Mouse (Mus musculus) liver, adult 2 months (tissue): ENCODE data around the gene Aip. TPM values are rescaled to one million over a fixed set of nuclear protein-coding genes. Genes with fewer than 3 reads are reported as not detected.
A peak's percentile ranks its signal among the peaks of the same experiment; 100 is the strongest.
"Not testable (repeated sequence)": the region's sequence is repeated elsewhere in the genome, so short reads cannot be mapped to it uniquely, and the experiment has no call there.

Experiments used
- DNase-seq: peaks from one replicate; pipeline ENCODE4 v3.0.0-alpha.2; 2011; ENCODE audit warnings: low read depth, low spot score; ENCODE audit errors: extremely low read depth
- H3K27ac ChIP-seq: fragments of 200-500 bp; replicated peaks from 2 replicates; pipeline ENCODE4 v1.5.1; 2012; ENCODE audit warnings: low read depth, mild to moderate bottlenecking, control low read depth, inconsistent platforms, low read length; ENCODE audit not compliant: insufficient read depth
- H3K27me3 ChIP-seq: fragments of 200-500 bp; 2 replicates; pipeline ENCODE4 v1.6.1; 2012; ENCODE audit warnings: mild to moderate bottlenecking, moderate library complexity, low read length, inconsistent platforms; ENCODE audit not compliant: control insufficient read depth, insufficient read depth
- H3K36me3 ChIP-seq: fragments of 200-500 bp; 2 replicates; pipeline ENCODE4 v1.6.1; 2012; ENCODE audit warnings: low read length, inconsistent platforms; ENCODE audit not compliant: control insufficient read depth, insufficient read depth
- H3K4me1 ChIP-seq: fragments of 200-500 bp; 2 replicates; pipeline ENCODE4 v1.6.1; 2011; ENCODE audit warnings: low read length; ENCODE audit not compliant: control insufficient read depth, insufficient read depth
- H3K4me3 ChIP-seq: fragments of 200-500 bp; 2 replicates; pipeline ENCODE4 v1.5.1; 2011; ENCODE audit warnings: low read depth, mild to moderate bottlenecking, control low read depth, low read length, moderate library complexity; ENCODE audit not compliant: insufficient read depth
- H3K79me2 ChIP-seq: fragments of 200-500 bp; 2 replicates; pipeline ENCODE4 v1.6.1; 2012; ENCODE audit warnings: inconsistent platforms, mild to moderate bottlenecking, low read length, moderate library complexity; ENCODE audit not compliant: control insufficient read depth, insufficient read depth
- H3K9ac ChIP-seq: fragments of 200-500 bp; 2 replicates; pipeline ENCODE4 v1.6.1; 2012; ENCODE audit warnings: low read depth, mild to moderate bottlenecking, control low read depth, inconsistent platforms, low read length
- CTCF ChIP-seq: fragments of 200-500 bp; IDR thresholded peaks from 2 replicates; pipeline ENCODE4 v1.5.1; 2011; ENCODE audit warnings: low read depth, low read length, control low read depth
- POLR2A ChIP-seq: fragments of 200-500 bp; IDR thresholded peaks from 2 replicates; pipeline ENCODE4 v1.6.1; 2011; ENCODE audit warnings: low read length, control low read depth; ENCODE audit not compliant: insufficient read depth; ENCODE audit errors: extremely low read depth
- WGBS: fragments of 180-500 bp; shearing (Covaris S2); methylation state at CpG from one replicate; pipeline ENCODE4 v1.1.7; 2018; 5-methylcytosine and 5-hydroxymethylcytosine counted together
- polyA plus RNA-seq: library from polyadenylated mRNA; depleted of rRNA; stranded (reverse); fragments of >200 nt; gene quantifications from 2 replicates; pipeline ENCODE4 v1.2.3, GENCODE M21; 2012
- total RNA-seq: library from RNA; depleted of rRNA; stranded (reverse); fragments of >200 nt; gene quantifications from 2 replicates; pipeline ENCODE4 v1.2.3, GENCODE M21; 2014

Gene Aip
- total and polyA plus RNA-seq, 2 experiments, result 16.5 to 30.0 TPM

DNA sequence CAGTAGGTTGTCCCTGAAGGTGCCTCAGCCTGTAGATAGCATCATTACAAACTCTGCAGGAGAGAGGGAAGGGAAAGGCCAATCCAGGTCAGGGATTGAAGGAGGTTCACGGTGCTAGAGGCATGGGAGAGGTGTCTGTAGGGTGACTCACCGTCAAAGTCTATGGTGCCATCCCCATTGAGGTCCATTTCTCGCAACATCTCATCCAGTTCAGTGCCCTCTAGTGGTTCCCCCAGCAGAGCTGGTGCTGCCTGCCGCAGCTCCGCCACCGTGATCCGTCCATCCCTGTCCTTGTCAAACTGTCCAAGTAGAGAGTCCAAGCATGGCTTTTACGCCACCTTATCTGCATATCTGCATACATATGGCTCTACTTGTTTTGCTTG lies 10.3 kb upstream of the Aip start:
- H3K4me3 ChIP-seq, H3K9ac ChIP-seq, H3K4me1 ChIP-seq, H3K36me3 ChIP-seq, H3K79me2 ChIP-seq, DNase-seq, H3K27me3 ChIP-seq: not testable (repeated sequence)
- 25% methylated on average over 8 of the region's 8 CpGs for WGBS
- H3K27ac ChIP-seq, result peak overlapping the region; percentile 47
- peak; percentile 37; the same call in 1 of the 2 replicates for TF ChIP-seq CTCF

DNA sequence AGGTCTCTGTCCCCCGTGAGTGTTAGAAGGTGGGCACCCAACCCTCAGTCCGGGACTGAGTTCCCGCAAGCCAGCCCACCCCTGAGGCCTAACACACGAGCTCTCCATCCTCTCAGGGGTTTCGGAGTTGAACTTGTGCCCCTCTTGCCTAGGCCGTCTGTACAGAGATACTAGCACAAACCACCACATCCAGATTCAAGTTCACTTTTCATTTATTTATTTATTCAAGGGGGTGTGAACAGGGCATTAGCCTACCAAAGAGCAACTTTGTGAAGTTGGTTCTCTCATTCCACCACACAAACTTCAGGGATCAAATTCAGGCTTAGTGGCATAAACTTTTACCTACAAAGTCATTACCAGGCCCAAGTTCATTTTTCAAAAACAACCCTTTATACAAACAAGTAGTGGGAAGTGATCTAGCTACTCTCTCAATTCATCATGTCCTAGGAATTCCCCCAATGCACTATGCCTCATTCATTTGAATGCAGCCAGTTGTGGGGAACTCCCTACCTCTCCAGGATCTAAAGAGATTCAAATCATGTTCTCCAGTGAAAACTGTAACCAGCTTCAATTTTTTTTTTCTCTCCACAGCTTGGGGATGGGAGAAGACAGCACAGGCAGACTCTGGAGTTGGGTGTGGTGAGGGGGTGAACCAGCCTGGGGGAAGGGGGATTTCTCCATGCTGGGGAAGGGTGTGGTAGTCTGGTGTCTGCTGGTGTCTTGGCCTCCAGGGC lies 9.7 kb upstream of the Aip start:
- not testable (repeated sequence) for H3K9ac ChIP-seq, H3K79me2 ChIP-seq, H3K27me3 ChIP-seq, H3K4me3 ChIP-seq, H3K36me3 ChIP-seq, H3K4me1 ChIP-seq
- H3K27ac ChIP-seq, result peak overlapping the region; percentile 79
- WGBS, result 68% methylated on average over 6 of the region's 6 CpGs
- peak; percentile 71 for DNase-seq

DNA sequence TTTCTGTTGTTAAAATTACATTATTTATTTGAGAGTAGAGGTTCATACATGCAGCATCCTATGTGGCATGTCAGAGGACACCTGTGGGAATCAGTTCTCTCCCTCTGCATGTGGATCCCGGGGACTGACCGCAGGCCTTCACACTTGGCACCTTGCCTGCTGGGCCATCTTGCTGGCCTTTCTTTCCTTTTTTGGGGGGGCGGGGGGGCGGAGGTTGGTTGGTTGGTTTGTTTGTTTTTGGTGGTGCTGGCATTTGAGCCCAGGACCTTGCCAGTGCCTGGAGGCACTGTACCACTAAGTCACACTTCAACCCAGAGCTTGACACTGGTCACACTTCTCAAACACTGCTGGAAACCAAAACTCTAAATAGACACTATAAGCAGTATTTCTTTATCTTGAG lies 8.7 kb upstream of the Aip start:
- no peak overlapping the region for H3K4me3 ChIP-seq
- WGBS, result 28% methylated on average over 4 of the region's 4 CpGs
- peak overlapping the region; percentile 79 for H3K27ac ChIP-seq
- no peaks in the 10 kb centered on the region for H3K79me2 ChIP-seq
- TF ChIP-seq CTCF (no peak), POLR2A (no peak)
- H3K9ac ChIP-seq, result no peak overlapping the region
- no peaks in the 10 kb centered on the region; the same call in 1 of the 2 replicates for H3K36me3 ChIP-seq
- peak; percentile 60 for DNase-seq
- no peaks in the 10 kb centered on the region for H3K27me3 ChIP-seq
- H3K4me1 ChIP-seq, result peaks cover 9% of the 10 kb centered on the region

DNA sequence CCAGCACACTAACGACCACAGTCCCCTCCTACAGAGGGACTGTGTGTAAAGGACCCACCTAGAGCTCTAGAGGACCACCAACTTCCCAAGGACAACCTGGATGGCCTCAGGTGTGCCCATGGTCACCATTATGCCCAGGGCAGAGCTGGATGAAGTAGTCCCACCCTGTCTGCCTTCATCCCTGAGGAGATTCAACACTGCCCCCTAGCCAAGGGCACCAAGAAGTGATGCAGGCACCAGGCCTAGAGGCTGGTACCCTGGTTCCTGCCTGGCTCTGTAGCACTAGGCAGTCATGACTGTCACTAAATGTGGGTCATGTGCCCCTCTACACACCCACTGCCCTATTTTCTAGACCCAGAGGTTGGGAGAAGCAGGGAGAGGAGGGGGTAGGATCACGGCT lies 6.1 kb upstream of the Aip start:
- no peaks in the 10 kb centered on the region for H3K79me2 ChIP-seq
- H3K4me3 ChIP-seq, result no peak overlapping the region
- no peak for DNase-seq
- TF ChIP-seq POLR2A, result no peak
- no peaks in the 10 kb centered on the region for H3K27me3 ChIP-seq
- 95% methylated on average over 2 of the region's 2 CpGs for WGBS
- no peaks in the 10 kb centered on the region; the same call in 1 of the 2 replicates for H3K36me3 ChIP-seq
- no peak overlapping the region for H3K9ac ChIP-seq
- peaks cover 10% of the 10 kb centered on the region for H3K4me1 ChIP-seq
- H3K27ac ChIP-seq, result no peak overlapping the region

DNA sequence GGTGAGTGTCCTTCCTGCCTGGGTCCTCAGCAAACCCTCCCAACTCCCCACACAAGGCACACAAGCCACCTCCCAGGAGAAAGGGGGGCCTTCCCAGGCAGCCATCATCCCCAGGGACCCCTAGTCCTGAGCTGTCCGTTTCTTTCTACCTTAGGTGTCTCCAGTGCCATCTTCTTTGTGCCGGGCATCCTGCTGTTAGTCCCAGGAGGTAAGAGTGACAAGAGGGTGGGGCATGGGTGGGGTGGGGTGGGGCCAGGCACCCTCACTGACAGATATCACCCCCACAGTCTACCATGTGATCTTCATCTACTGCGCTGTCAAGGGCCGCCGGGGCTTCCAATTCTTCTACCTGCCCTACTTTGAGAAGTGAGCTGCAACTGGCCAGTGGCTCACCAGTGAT lies 5.4 kb upstream of the Aip start:
- peaks cover 13% of the 10 kb centered on the region for H3K4me1 ChIP-seq

DNA sequence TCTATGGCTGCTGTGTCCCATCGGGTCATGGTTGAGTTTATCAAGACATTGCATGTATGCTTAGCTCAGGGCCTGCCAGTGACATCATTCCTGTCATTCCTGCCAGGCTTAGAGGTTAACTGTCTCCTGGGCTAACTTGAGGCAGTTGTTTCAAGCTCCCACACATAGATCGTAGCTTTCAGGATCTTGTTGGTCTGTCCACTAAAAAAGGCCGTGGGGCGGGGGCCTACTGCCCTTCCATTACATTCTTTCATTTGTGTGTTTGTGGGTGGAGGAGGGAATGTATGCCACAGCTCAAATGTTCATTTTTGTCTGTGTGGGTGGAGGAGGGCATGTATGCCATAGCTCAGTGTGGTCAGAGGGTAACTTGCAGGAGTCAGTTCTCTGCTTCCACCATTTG lies 4.4 kb upstream of the Aip start:
- no peak for DNase-seq
- H3K27me3 ChIP-seq, result no peaks in the 10 kb centered on the region
- peaks cover 8% of the 10 kb centered on the region; the same call in 1 of the 2 replicates for H3K79me2 ChIP-seq
- H3K27ac ChIP-seq, result no peak overlapping the region
- peaks cover 14% of the 10 kb centered on the region for H3K4me1 ChIP-seq
- TF ChIP-seq CTCF (no peak), POLR2A (no peak)
- no peak overlapping the region for H3K9ac ChIP-seq
- no peak overlapping the region for H3K4me3 ChIP-seq
- no peaks in the 10 kb centered on the region; the same call in 1 of the 2 replicates for H3K36me3 ChIP-seq
- 71% methylated on average over 4 of the region's 4 CpGs for WGBS

More for the DNA sequence above, 5.4 kb upstream of the Aip start:
- WGBS, result 95% methylated on average over 5 of the region's 5 CpGs
- Histone ChIP-seq H3K79me2 (peaks cover 6% of the 10 kb centered on the region; the same call in 1 of the 2 replicates), H3K4me3 (no peak overlapping the region), H3K27me3 (no peaks in the 10 kb centered on the region), H3K9ac (no peak overlapping the region), H3K27ac (no peak overlapping the region), H3K36me3 (no peaks in the 10 kb centered on the region; the same call in 1 of the 2 replicates)
- TF ChIP-seq POLR2A (no peak), CTCF (no peak)
- DNase-seq, result no peak
